Mouse (Mus musculus) hindbrain, embryonic 16.5 days (tissue): ENCODE results near the gene Tenm4. TPM values are rescaled to one million over a fixed set of nuclear protein-coding genes. Genes with fewer than 3 reads are reported as not detected.

Experiments
- ATAC-seq: fragments of 200-750 bp; cut with Nextera tagmentation; 2 replicates; pipeline ENCODE4 v1.8.0; 2017; ENCODE audit warnings: moderate TSS enrichment, moderate library complexity
- H3K27ac ChIP-seq: fragments of 300-500 bp; sonication (generic); 2 replicates; pipeline ENCODE4 v1.5.1; 2014; ENCODE audit warnings: low read depth, mild to moderate bottlenecking, control low read depth, low read length, moderate library complexity
- H3K27me3 ChIP-seq: fragments of 300-500 bp; sonication (generic); replicated peaks from 2 replicates; pipeline ENCODE4 v1.6.1; 2014; ENCODE audit warnings: low read length; ENCODE audit not compliant: control insufficient read depth, insufficient read depth
- H3K36me3 ChIP-seq: fragments of 300-500 bp; sonication (generic); 2 replicates; pipeline ENCODE4 v1.6.1; 2014; ENCODE audit warnings: mild to moderate bottlenecking, low read length, moderate library complexity, mixed read lengths; ENCODE audit not compliant: control insufficient read depth, insufficient read depth
- H3K4me1 ChIP-seq: fragments of 300-500 bp; sonication (generic); 2 replicates; pipeline ENCODE4 v1.6.1; 2014; ENCODE audit warnings: low read depth, low read length; ENCODE audit not compliant: control insufficient read depth, insufficient read depth
- H3K4me2 ChIP-seq: fragments of 300-500 bp; sonication (generic); 2 replicates; pipeline ENCODE4 v1.6.1; 2014; ENCODE audit warnings: mild to moderate bottlenecking, low read length, control low read depth, moderate library complexity
- H3K4me3 ChIP-seq: fragments of 300-500 bp; sonication (generic); 2 replicates; pipeline ENCODE4 v1.5.1; 2014; ENCODE audit warnings: mild to moderate bottlenecking, low read length, control low read depth, moderate library complexity
- H3K9ac ChIP-seq: fragments of 300-500 bp; sonication (generic); 2 replicates; pipeline ENCODE4 v1.6.1; 2014; ENCODE audit warnings: low read depth, mild to moderate bottlenecking, control low read depth, low read length, moderate library complexity
- H3K9me3 ChIP-seq: fragments of 300-500 bp; sonication (generic); 2 replicates; pipeline ENCODE4 v1.6.1; 2014; ENCODE audit warnings: mild to moderate bottlenecking, low read length, moderate library complexity; ENCODE audit not compliant: control insufficient read depth
- WGBS: fragments of 180-500 bp; shearing (Covaris S2); extraction: QIAGEN DNeasy Blood & Tissue Kit; methylation state at CpG from one replicate; pipeline ENCODE4 v1.1.7; 2014; 5-methylcytosine and 5-hydroxymethylcytosine counted together
- polyA plus RNA-seq: library from polyadenylated mRNA; unstranded; fragments of >200 nt; fragmentation: Nextera tagmentation; extraction: Ambion mirVana; gene quantifications from 2 replicates; pipeline ENCODE4 v1.2.1, GENCODE M21; 2015

Tenm4 gene
- polyA plus RNA-seq, 1 experiment from 2014 or later, result 32.4 TPM

DNA sequence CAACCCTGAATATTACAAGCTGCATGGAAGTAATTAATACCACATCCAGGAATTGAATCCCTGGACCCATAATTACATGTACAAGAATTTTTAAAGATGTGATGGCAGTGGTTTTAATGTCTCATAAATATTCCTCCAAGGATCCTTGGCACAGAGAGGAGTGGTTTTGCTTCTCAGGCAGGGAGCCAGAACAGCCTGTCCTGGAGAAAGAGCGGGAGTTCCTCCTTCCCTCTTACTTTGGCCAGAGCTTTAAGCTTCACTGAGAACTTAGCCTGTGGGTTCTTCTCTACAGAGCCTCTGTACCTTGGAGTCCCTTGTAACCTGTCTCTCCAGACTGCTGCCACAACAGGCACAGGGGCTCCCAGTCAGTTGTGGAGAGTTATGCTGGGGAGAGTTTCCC is 94.9 kb downstream of the Tenm4 start:
- ATAC-seq, result no peak
- Histone ChIP-seq H3K4me1 (peaks cover 5% of the 10 kb centered on the region), H3K36me3 (no peaks in the 10 kb centered on the region), H3K4me2 (no peak overlapping the region), H3K9me3 (no peaks in the 10 kb centered on the region), H3K27me3 (no peaks in the 10 kb centered on the region), H3K4me3 (no peak overlapping the region), H3K9ac (no peak overlapping the region), H3K27ac (no peak overlapping the region)
- 47% methylated on average over 1 of the region's 1 CpGs for WGBS

DNA sequence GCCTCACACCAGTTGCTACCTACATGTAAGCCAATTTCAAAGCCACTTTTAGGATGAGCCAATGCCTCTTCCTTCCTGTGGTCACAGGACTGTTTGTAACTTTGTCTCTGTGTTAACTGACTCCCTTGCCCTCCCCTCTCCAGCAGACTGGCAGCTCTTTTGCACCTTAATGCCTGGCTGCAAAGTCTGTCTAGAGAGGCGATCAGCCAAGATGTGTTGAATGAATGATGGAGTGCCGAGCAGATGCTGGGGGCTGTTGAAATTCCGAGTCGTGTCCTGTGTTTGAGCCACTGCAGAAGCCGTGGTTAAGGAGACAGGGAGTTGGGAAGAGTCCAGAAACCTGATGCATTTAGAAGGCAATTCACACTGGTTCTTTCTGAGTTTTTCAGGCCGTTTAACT is 96.2 kb downstream of the Tenm4 start:
- 39% methylated on average over 6 of the region's 6 CpGs for WGBS
- Histone ChIP-seq H3K4me1 (peaks cover 5% of the 10 kb centered on the region), H3K4me3 (no peak overlapping the region), H3K36me3 (no peaks in the 10 kb centered on the region), H3K9me3 (no peaks in the 10 kb centered on the region), H3K27ac (no peak overlapping the region), H3K4me2 (no peak overlapping the region), H3K9ac (no peak overlapping the region), H3K27me3 (no peaks in the 10 kb centered on the region)
- ATAC-seq, result peak; percentile 74

DNA sequence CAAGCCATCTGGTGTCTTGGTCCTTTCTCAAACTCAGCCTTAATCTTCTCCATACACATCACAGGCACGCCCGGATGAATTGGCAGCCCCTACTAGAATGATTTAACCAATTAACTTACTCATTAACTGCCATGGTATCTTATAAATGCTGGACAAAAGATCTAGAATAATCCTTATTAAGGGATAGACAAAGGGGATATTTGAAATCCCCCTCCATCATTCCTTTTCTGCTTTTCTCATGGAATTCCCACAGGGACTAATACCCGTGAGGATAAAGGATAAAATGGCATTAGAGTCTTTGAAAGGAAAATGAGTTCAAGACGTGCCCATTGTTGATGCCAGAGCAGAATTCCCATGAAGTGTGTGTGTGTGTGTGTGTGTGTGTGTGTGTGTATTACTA is 99.6 kb downstream of the Tenm4 start:
- Histone ChIP-seq H3K4me1 (peaks cover 5% of the 10 kb centered on the region), H3K36me3 (no peaks in the 10 kb centered on the region), H3K4me3 (no peak overlapping the region), H3K27me3 (no peaks in the 10 kb centered on the region), H3K9ac (no peak overlapping the region), H3K27ac (no peak overlapping the region), H3K9me3 (no peaks in the 10 kb centered on the region), H3K4me2 (no peak overlapping the region)
- WGBS, result 27% methylated on average over 4 of the region's 4 CpGs
- ATAC-seq, result no peak

DNA sequence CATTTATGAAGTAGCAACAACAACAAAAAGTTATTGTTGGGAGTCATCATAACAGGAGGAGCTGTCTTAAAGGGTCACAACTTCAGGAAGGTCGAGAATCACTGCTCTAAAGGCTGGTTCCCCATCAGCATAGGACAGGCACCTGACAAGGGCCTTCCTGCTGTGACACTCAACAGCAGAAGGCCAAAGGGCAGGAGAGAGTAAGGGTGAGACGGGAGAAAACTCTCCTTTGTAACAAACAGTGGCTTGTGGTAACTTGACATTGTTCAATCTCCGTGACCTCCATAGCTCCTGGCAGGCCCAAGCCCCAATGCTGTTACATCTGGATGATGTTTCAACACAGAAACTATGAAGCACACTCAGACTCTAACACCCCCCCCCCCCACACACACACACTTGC is 101.0 kb downstream of the Tenm4 start:
- Histone ChIP-seq H3K27me3 (no peaks in the 10 kb centered on the region), H3K4me3 (no peak overlapping the region), H3K27ac (no peak overlapping the region), H3K9me3 (no peaks in the 10 kb centered on the region), H3K4me2 (no peak overlapping the region), H3K9ac (no peak overlapping the region), H3K36me3 (no peaks in the 10 kb centered on the region), H3K4me1 (peaks cover 3% of the 10 kb centered on the region; the same call in 1 of the 2 replicates)
- WGBS, result 64% methylated on average over 3 of the region's 3 CpGs
- ATAC-seq, result no peak

DNA sequence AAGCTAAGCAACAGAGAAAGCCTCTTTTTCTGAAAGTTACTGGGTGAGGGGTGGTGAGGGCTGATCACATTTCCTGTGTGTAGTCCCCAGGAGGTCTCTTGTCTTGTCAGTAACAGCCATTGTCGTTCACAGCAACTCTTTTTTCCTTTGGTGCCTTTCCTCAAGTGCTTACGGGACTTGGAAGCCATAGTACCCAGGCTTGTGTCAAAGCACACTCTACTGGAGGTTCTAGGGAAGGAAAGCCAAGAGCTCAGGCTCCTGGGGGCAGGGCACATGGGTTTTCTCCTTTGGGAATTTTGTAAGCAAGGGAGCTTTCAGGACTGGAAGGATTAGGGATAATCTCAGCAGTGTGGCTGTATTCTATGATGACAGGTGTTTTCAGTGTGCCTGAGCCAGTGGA is 103.4 kb downstream of the Tenm4 start:
- Histone ChIP-seq H3K4me1 (0 out of 2 replicates have a peak, but pooled peaks cover 3% of the 10 kb centered on the region), H3K36me3 (no peaks in the 10 kb centered on the region), H3K9ac (no peak overlapping the region), H3K4me3 (no peak overlapping the region), H3K27ac (no peak overlapping the region), H3K27me3 (no peaks in the 10 kb centered on the region), H3K4me2 (no peak overlapping the region), H3K9me3 (no peaks in the 10 kb centered on the region)
- ATAC-seq, result no peak
- 88% methylated on average over 2 of the region's 2 CpGs for WGBS

DNA sequence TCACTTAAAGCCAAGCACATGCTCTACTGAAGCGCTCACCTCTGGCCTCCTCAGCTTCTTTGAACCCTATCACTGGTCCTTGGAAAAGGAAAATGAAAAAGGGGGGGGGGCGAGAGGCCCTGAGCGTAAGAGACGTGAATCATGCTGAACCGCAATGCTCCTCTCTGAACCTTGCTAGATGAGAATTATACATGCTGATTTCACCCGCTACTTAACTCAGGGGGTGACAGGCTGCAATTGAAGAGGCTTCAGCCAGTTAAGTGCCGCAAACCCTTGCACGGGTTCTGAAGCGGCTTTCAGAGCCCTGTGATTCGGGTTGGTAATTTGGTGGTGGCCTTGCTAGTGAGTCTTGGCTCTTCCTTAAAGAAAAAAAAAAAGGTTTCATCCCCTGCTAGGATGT is 106.5 kb downstream of the Tenm4 start:
- Histone ChIP-seq H3K4me2 (no peak overlapping the region), H3K9ac (no peak overlapping the region), H3K27me3 (no peaks in the 10 kb centered on the region), H3K36me3 (no peaks in the 10 kb centered on the region), H3K9me3 (no peaks in the 10 kb centered on the region), H3K4me1 (no peaks in the 10 kb centered on the region), H3K27ac (no peak overlapping the region), H3K4me3 (no peak overlapping the region)
- WGBS, result 54% methylated on average over 10 of the region's 10 CpGs
- ATAC-seq, result no peak; the same call in 1 of the 2 replicates

DNA sequence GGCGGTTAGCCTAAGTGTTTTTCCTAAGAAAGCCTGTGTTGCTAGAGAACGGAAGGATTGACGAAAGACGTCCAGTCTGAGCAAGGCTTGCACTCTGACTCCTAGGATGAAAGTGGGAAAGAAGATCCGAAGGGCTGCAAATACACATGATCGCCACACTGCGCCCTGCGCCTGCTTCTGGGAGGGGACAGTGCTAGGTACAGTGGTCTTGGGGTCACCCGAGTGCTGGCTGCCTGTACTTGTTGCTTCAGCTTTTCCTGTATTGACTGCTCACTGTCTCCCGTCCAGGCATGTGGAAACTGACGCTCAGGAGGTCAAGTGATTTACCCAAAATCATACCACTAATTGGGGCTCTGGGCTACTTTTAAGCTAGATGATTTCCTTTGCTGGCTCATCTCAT is 107.3 kb downstream of the Tenm4 start:
- H3K4me2 ChIP-seq, result no peak overlapping the region
- no peaks in the 10 kb centered on the region for H3K27me3 ChIP-seq
- H3K4me1 ChIP-seq, result no peaks in the 10 kb centered on the region
- H3K9ac ChIP-seq, result no peak overlapping the region
- H3K4me3 ChIP-seq, result no peak overlapping the region
- H3K9me3 ChIP-seq, result no peaks in the 10 kb centered on the region
- whole genome bisulfite sequencing, result 84% methylated on average over 11 of the region's 11 CpGs
- no peaks in the 10 kb centered on the region for H3K36me3 ChIP-seq
- no peak for ATAC-seq
- no peak overlapping the region for H3K27ac ChIP-seq

DNA sequence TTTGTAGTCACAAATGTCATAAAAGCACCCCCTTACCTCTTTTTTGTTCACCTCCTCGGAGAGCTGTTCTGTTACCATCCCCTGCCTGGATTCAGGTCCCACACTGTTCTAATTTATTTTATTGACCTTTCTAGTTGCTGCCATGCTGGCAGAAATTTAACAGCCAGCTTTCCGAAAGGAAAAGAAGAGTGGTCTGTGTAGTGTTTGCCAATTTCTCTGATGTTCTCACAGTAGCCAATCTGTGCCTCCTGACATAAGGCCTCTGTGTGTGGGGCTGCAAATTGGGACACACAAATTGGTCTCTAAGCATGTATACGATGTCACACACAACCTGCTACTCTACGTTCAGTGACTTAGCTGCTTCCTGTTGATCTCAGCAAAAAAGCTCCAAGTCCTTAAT is 109.7 kb downstream of the Tenm4 start:
- no peaks in the 10 kb centered on the region for H3K4me1 ChIP-seq
- H3K4me3 ChIP-seq, result no peak overlapping the region
- peak; percentile 51; the same call in 1 of the 2 replicates for ATAC-seq
- H3K4me2 ChIP-seq, result no peak overlapping the region
- no peak overlapping the region for H3K9ac ChIP-seq
- no peaks in the 10 kb centered on the region for H3K36me3 ChIP-seq
- no peak overlapping the region for H3K27ac ChIP-seq
- no peaks in the 10 kb centered on the region for H3K9me3 ChIP-seq
- WGBS, result 56% methylated on average over 4 of the region's 4 CpGs
- H3K27me3 ChIP-seq, result no peaks in the 10 kb centered on the region

GRCm38 (mm10) chr7:96290576-96290975 is 119.5 kb downstream of the Tenm4 start:
- Histone ChIP-seq H3K4me3 (no peak overlapping the region), H3K27ac (no peak overlapping the region; the same call in 1 of the 2 replicates), H3K4me2 (no peak overlapping the region), H3K4me1 (0 out of 2 replicates have a peak, but pooled peaks cover 2% of the 10 kb centered on the region), H3K36me3 (no peaks in the 10 kb centered on the region), H3K27me3 (no peaks in the 10 kb centered on the region), H3K9ac (no peak overlapping the region), H3K9me3 (no peaks in the 10 kb centered on the region)
- WGBS, result 21% methylated on average over 2 of the region's 2 CpGs
- ATAC-seq, result peak; percentile 79

DNA sequence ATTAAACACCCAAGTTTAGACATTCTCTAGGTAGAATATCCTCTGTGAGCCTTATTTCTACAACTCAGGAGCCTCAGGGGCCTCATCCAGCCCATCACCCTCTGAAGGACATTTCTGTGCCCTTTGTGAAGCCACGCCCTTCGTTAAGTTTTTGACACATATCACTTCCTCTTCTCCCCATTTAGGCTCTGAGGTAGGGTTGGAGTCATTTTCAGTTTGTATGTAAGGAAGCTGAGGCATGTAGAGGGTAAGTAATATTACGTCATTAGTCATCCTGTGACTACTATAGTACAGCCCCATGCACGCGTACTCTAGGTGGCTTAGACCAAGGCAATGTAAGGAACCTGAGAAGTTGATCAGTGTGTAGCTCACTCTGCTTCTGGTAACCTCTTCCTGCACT is 124.9 kb downstream of the Tenm4 start:
- WGBS, result 98% methylated on average over 5 of the region's 5 CpGs

More for the DNA sequence above, 124.9 kb downstream of the Tenm4 start:
- no peaks in the 10 kb centered on the region for H3K36me3 ChIP-seq
- no peaks in the 10 kb centered on the region for H3K4me1 ChIP-seq
- no peak for ATAC-seq
- H3K9ac ChIP-seq, result no peak overlapping the region
- H3K9me3 ChIP-seq, result no peaks in the 10 kb centered on the region
- no peaks in the 10 kb centered on the region for H3K27me3 ChIP-seq
- H3K27ac ChIP-seq, result no peak overlapping the region
- no peak overlapping the region for H3K4me3 ChIP-seq
- no peak overlapping the region for H3K4me2 ChIP-seq
